Mouse (Mus musculus) heart, embryonic 13.5 days (tissue): Measurements from ENCODE around the gene Cct8l1. TPM values are rescaled to one million over a fixed set of nuclear protein-coding genes. Genes with fewer than 3 reads are reported as not detected.

Source experiments
- ATAC-seq: fragments of 200-750 bp; cut with Nextera tagmentation; 2 replicates; pipeline ENCODE4 v1.8.0; 2017; ENCODE audit warnings: moderate TSS enrichment; ENCODE audit not compliant: insufficient number of reproducible peaks, low FRiP score, low TSS enrichment; ENCODE audit errors: extremely low read depth
- H3K27ac ChIP-seq: fragments of 300-500 bp; sonication (generic); replicated peaks from 2 replicates; pipeline ENCODE4 v1.5.1; 2015; ENCODE audit warnings: moderate library complexity, mild to moderate bottlenecking, inconsistent platforms
- H3K27me3 ChIP-seq: fragments of 300-500 bp; sonication (generic); replicated peaks from 2 replicates; pipeline ENCODE4 v1.6.1; 2015; ENCODE audit warnings: mild to moderate bottlenecking, inconsistent platforms
- H3K36me3 ChIP-seq: fragments of 300-500 bp; sonication (generic); 2 replicates; pipeline ENCODE4 v1.6.1; 2015; ENCODE audit warnings: mild to moderate bottlenecking, inconsistent platforms
- H3K4me1 ChIP-seq: fragments of 300-500 bp; sonication (generic); 2 replicates; pipeline ENCODE4 v1.6.1; 2015; ENCODE audit warnings: inconsistent platforms
- H3K4me2 ChIP-seq: fragments of 300-500 bp; sonication (generic); 2 replicates; pipeline ENCODE4 v1.6.1; 2015; ENCODE audit warnings: inconsistent platforms, mild to moderate bottlenecking, moderate library complexity
- H3K4me3 ChIP-seq: fragments of 300-500 bp; sonication (generic); 2 replicates; pipeline ENCODE4 v1.5.1; 2015; ENCODE audit warnings: moderate library complexity, mild to moderate bottlenecking, inconsistent platforms
- H3K9ac ChIP-seq: fragments of 300-500 bp; sonication (generic); 2 replicates; pipeline ENCODE4 v1.6.1; 2015; ENCODE audit warnings: inconsistent platforms, mild to moderate bottlenecking, moderate library complexity
- H3K9me3 ChIP-seq: fragments of 300-500 bp; sonication (generic); 2 replicates; pipeline ENCODE4 v1.6.1; 2016; ENCODE audit warnings: inconsistent platforms
- WGBS: fragments of 180-500 bp; shearing (Covaris S2); methylation state at CpG from one replicate; pipeline ENCODE4 v1.1.7; 2015; ENCODE audit warnings: mixed read lengths; 5-methylcytosine and 5-hydroxymethylcytosine counted together
- polyA plus RNA-seq: library from polyadenylated mRNA; unstranded; fragments of >200 nt; fragmentation: Nextera tagmentation; extraction: Ambion mirVana; gene quantifications from 2 replicates; pipeline ENCODE4 v1.2.1, GENCODE M21; 2015

Gene Cct8l1
- polyA plus RNA-seq, 1 experiment from 2014 or later, result not detected

DNA sequence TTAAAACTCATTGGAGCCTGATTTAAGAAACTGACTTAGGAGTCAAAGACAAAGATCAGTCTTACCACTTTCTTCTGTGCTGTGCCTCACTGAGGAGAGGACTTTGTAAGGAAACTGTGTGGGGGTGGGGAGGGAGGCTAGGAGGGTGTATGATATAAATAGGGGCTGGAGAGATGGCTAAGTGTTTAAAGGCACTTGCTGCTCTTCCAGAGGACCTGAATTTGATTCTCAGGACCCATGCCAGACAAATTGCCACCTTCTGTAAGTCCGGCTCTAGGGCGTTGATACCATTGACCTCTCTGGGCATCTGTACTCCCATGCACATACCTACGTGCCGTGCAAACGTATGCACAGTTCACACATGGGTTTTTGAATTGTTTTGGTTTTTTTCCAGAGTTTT lies 9.8 kb upstream of the Cct8l1 start:
- H3K27ac ChIP-seq, result no peak overlapping the region
- WGBS, result 59% methylated on average over 5 of the region's 5 CpGs
- H3K4me3 ChIP-seq, result no peak overlapping the region
- H3K27me3 ChIP-seq, result no peaks in the 10 kb centered on the region
- H3K4me1 ChIP-seq, result peaks cover 5% of the 10 kb centered on the region
- H3K36me3 ChIP-seq, result no peaks in the 10 kb centered on the region
- ATAC-seq, result no peak
- no peak overlapping the region for H3K4me2 ChIP-seq
- no peaks in the 10 kb centered on the region for H3K9me3 ChIP-seq
- H3K9ac ChIP-seq, result no peak overlapping the region

DNA sequence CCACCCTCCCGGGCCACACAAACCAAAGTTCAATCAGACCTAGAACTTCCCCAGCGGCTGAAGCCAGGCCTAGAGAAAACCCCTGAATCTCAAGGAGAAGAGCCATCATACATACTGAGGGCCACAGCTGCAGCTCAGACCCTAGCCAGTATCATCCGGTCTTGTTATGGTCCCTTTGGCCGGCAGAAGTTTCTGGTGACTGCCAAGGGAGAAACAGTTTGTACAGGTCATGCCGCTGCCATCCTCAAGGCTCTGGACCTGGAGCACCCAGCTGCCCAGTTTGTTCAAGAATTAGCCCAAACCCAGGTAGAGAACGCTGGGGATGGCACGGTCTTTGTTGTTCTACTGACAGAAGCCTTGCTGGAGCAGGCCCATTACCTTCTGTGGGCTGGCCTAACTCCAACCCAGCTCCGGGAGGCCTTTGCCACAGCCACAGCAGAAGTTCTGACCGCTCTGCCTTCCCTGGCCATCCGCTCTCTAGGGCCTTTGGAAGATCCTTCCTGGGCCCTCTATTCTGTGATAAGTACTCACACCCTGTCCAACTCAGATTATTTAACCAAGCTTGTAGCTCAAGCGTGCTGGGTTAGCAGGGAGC lies 531 bp downstream of the Cct8l1 start:
- no peak overlapping the region for H3K4me2 ChIP-seq
- H3K36me3 ChIP-seq, result no peaks in the 10 kb centered on the region
- no peak overlapping the region for H3K27ac ChIP-seq
- no peaks in the 10 kb centered on the region for H3K4me1 ChIP-seq
- no peaks in the 10 kb centered on the region for H3K9me3 ChIP-seq
- no peak overlapping the region for H3K4me3 ChIP-seq
- ATAC-seq, result no peak
- WGBS, result 89% methylated on average over 11 of the region's 11 CpGs
- no peaks in the 10 kb centered on the region for H3K27me3 ChIP-seq
- H3K9ac ChIP-seq, result no peak overlapping the region

DNA sequence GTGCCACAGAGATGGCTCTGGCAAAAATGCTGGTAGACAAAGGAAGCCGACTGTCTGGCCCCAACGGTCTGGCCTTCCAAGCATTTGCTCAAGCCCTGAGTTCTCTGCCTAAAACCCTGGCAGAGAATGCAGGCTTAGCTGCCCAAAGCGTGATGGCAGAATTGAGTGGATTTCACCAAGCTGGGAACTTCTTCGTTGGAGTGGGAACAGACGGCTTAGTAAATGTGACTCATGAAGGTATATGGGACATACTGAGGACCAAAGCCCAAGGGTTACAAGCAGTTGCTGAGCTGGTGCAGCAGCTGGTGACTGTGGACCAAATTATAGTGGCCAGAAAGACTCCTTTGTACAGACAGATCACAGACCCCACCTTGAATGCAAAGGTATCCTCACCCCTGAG lies 1.7 kb downstream of the Cct8l1 start:
- WGBS, result 80% methylated on average over 5 of the region's 5 CpGs
- Histone ChIP-seq H3K4me1 (no peaks in the 10 kb centered on the region), H3K9ac (no peak overlapping the region), H3K36me3 (no peaks in the 10 kb centered on the region), H3K27ac (no peak overlapping the region), H3K27me3 (no peaks in the 10 kb centered on the region), H3K9me3 (no peaks in the 10 kb centered on the region), H3K4me3 (no peak overlapping the region), H3K4me2 (no peak overlapping the region)
- ATAC-seq, result no peak

DNA sequence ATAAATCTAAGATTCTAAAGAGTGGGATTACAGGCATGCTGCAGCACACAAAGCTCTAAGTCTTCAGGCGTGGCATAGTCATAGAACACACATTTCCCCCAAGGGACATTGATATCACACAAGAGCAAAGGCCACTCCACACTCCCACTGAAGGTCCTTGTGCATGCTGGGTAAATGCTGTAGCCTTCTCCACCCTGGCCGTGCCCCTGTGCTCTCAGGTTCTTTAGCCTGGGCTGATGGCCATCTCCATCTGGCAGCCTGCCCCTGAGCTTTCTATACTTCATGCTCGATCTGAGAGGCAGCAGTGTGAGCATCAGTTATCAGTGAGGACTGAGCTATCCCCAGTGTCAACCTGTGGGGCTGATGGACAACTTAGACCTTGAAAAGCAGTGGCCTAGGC lies 4.0 kb downstream of the Cct8l1 start:
- ATAC-seq, result no peak
- H3K27ac ChIP-seq, result no peak overlapping the region
- no peak overlapping the region for H3K4me3 ChIP-seq
- H3K4me2 ChIP-seq, result no peak overlapping the region
- H3K9ac ChIP-seq, result no peak overlapping the region
- WGBS, result 47% methylated on average over 3 of the region's 3 CpGs
- no peaks in the 10 kb centered on the region for H3K36me3 ChIP-seq
- H3K9me3 ChIP-seq, result no peaks in the 10 kb centered on the region
- peaks cover 3% of the 10 kb centered on the region; the same call in 1 of the 2 replicates for H3K4me1 ChIP-seq
- H3K27me3 ChIP-seq, result no peaks in the 10 kb centered on the region

DNA sequence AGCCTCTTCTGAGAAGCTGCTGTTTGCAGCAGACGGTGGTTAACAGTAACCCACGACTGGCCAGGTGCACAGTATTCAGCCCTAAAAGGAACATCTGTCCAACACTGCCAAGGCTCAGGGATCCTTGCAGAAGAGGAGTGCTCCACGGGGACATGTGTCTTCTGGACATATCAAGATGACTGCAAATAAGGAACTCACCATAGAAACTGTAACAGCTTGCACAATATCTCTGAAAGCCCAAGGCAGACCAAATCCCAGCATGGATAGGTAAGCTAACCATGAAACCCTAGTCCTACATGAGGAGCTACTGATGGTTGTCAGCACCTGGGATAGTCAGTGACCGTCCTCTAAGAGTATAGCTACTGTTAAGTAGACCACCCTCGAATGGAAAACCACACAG lies 5.6 kb downstream of the Cct8l1 start:
- Histone ChIP-seq H3K9ac (no peak overlapping the region), H3K4me2 (no peak overlapping the region), H3K27me3 (no peaks in the 10 kb centered on the region), H3K4me3 (no peak overlapping the region), H3K9me3 (no peaks in the 10 kb centered on the region), H3K27ac (no peak overlapping the region), H3K36me3 (no peaks in the 10 kb centered on the region), H3K4me1 (peaks cover 9% of the 10 kb centered on the region)
- WGBS, result 70% methylated on average over 5 of the region's 5 CpGs
- no peak for ATAC-seq

DNA sequence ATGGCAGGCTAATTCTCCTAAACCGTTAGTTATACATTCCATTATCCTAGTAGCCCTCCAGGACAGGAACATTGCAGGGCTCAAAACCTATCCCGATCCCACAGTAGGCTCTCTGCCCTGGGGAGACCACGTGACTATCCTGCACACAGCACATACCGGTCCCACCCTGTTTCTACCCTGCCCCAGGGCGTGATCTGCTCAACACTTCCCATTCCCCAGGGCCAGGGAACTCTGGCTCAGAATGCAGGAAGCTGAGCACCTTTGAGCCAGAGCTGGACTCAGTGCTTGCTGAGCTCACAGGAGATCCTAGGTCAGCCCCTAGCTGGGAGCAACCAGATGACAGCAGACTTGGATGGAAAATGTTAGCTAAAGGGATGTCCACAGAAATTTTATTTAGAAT lies 10.2 kb downstream of the Cct8l1 start:
- H3K27me3 ChIP-seq, result no peaks in the 10 kb centered on the region
- 43% methylated on average over 5 of the region's 5 CpGs for WGBS
- H3K27ac ChIP-seq, result no peak overlapping the region
- H3K9ac ChIP-seq, result no peak overlapping the region
- no peaks in the 10 kb centered on the region for H3K9me3 ChIP-seq
- H3K4me3 ChIP-seq, result no peak overlapping the region
- H3K36me3 ChIP-seq, result no peaks in the 10 kb centered on the region
- no peak for ATAC-seq
- no peak overlapping the region for H3K4me2 ChIP-seq
- H3K4me1 ChIP-seq, result peaks cover 33% of the 10 kb centered on the region

DNA sequence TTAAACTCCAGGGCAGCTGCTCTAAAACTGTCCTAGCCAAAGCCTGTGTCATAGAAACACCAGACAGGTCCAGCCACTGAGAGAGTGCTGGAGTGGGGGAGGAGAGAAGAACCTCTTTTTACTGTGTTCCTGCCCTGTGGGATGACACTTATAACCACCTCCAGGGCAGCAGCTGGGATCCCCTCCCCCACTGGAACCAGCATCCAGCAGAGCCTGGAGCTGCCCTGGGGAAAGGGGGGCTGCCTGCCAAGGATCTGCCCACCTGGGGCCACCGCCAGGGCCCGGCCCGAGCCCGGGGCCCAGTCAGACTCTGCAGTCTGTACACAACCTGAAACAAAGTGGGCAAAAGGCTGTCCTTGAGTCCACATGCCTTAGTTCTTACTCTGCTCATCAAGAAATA lies 11.1 kb downstream of the Cct8l1 start:
- H3K9ac ChIP-seq, result 0 out of 2 replicates have a peak overlapping the region, but pooled peaks have one; percentile 3
- H3K27ac ChIP-seq, result 0 out of 2 replicates have a peak overlapping the region, but pooled peaks have one; percentile 21
- 44% methylated on average over 4 of the region's 4 CpGs for WGBS
- no peaks in the 10 kb centered on the region for H3K27me3 ChIP-seq
- H3K4me1 ChIP-seq, result peaks cover 33% of the 10 kb centered on the region
- no peak overlapping the region for H3K4me2 ChIP-seq
- ATAC-seq, result no peak
- H3K36me3 ChIP-seq, result no peaks in the 10 kb centered on the region
- H3K9me3 ChIP-seq, result no peaks in the 10 kb centered on the region
- H3K4me3 ChIP-seq, result no peak overlapping the region

DNA sequence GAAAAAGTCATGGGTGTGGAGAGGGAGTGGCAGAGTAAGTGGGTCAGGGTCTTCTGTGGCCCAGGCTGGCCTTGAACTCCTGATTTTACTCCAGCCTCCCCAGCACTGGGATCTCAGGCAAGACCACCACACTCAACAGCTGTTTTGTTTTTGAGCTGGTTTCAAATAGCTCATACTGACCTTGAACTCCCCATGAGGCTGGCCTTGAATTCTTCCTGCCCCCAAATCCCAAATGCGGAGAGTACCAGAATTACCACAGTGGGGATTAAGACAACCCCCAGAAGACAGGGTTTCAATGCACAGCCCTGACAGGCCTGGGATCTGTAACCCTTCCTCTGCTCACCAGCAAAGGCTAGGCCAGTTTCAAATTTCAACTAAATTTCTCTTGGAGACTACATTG lies 12.1 kb downstream of the Cct8l1 start:
- no peak overlapping the region for H3K27ac ChIP-seq
- H3K4me1 ChIP-seq, result peaks cover 39% of the 10 kb centered on the region
- no peaks in the 10 kb centered on the region for H3K27me3 ChIP-seq
- H3K9me3 ChIP-seq, result no peaks in the 10 kb centered on the region
- no peak overlapping the region for H3K4me3 ChIP-seq
- no peak for ATAC-seq
- no peak overlapping the region for H3K4me2 ChIP-seq
- no peak overlapping the region for H3K9ac ChIP-seq
- H3K36me3 ChIP-seq, result no peaks in the 10 kb centered on the region
- 71% methylated on average over 1 of the region's 1 CpGs for WGBS

DNA sequence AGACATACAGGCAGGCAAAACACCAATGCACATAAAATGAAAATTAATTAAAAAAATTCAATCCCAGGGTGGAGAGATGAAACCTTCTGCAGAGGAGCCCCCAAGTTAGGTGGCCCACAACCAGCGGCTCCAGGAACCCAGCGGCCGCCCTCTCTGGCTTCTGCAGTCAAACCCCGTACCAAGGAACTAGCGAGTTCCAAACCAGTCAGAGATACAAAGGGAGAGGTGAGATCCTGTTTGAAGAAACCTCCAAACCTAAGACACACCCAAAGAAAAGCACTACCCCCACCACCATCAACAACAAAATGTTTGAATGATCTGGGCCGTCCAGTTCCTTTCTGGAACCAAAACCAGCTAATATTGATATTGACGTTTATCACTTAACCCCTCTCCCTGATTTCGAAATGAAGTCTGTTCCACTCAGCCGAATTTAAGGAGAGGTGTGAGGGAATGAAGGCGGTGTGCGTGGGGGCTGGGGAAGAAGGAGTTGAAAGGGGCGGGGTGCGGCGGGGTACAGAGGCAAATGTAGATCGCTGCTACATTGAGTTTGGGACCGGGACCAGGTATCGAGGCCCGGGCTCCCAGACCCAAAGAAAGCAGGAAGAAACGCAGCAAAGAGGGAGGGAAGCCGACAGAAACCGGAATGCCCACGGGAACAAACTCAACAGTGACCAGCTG lies 13.1 kb downstream of the Cct8l1 start:
- H3K4me3 ChIP-seq, result peak overlapping the region; percentile 81
- H3K27ac ChIP-seq, result peak overlapping the region; percentile 90
- H3K27me3 ChIP-seq, result no peaks in the 10 kb centered on the region
- ATAC-seq, result no peak; the same call in 1 of the 2 replicates
- peaks cover 38% of the 10 kb centered on the region for H3K4me1 ChIP-seq
- peak overlapping the region; percentile 77 for H3K4me2 ChIP-seq
- no peaks in the 10 kb centered on the region for H3K36me3 ChIP-seq
- no peaks in the 10 kb centered on the region for H3K9me3 ChIP-seq
- WGBS, result 9% methylated on average over 22 of the region's 22 CpGs
- peak overlapping the region; percentile 83 for H3K9ac ChIP-seq

DNA sequence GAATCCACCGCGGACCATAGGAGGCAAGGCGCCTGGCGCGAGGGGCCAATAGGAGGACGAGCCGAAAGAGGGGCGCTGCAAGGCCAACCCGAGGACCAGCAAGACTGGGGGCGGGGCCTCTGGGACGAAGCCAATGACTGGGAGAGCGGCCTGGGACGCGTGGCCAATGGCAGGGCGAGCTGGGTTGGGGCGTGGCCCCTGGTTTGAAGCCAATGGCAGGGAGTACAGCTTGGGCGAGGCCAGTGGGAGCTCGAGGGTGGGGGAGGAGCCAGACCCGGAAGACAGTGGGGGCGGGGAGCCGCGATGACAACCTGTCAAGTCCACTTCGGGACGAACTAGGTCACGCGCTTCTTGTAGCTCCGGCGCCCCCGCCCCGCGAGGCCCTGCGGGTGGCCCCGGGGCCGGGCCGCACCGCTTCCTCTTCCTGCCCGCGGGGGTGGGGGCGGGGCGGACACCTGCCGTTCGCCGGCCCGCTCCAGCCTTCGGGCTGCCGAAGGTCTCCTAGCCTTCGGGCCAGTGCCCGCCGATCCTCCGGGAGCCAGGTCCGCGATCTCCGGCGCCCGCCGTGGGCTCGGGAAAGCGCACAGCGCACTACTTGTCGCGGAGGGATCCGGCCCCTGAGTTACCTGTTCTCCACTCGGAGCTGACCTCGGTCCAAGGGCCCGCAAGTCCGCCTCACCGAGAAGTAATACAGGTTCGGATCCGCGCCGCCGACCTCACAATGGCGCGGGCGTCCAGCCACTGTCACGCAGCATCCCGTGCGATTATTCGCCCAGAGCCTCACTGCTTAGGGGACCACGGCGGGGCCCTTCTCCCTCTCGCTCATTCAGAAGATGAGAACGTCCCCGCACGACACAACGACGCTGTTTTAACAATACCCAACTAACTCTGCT lies 13.9 kb downstream of the Cct8l1 start:
- peak overlapping the region; percentile 89 for H3K9ac ChIP-seq
- H3K27me3 ChIP-seq, result no peaks in the 10 kb centered on the region
- peak overlapping the region; percentile 97 for H3K27ac ChIP-seq
- WGBS, result under 1% methylated on average over 82 of the region's 87 CpGs
- peak overlapping the region; percentile 81 for H3K4me3 ChIP-seq
- H3K36me3 ChIP-seq, result no peaks in the 10 kb centered on the region
- ATAC-seq, result peak; percentile 100
- peaks cover 36% of the 10 kb centered on the region for H3K4me1 ChIP-seq
- no peaks in the 10 kb centered on the region for H3K9me3 ChIP-seq
- H3K4me2 ChIP-seq, result peak overlapping the region; percentile 77

DNA sequence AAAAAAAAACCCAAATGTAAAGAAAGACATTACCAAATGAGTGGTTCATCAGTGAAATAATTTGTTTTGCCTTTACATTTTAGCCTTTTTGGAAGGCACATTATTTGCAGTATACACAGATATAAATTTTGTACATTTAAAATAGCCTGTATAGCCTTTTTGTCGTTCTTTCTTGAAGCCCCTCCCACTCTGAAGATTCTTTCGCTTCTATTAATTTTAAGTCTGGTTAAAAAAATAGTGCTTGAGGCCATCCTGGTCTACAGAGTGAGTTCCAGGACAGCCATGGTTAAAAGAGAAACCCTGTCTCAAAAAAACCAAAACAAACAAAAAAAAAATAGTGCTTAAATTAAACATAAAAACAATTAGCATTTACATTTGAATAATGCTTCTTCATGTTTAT lies 14.8 kb downstream of the Cct8l1 start:
- Histone ChIP-seq H3K27ac (peak overlapping the region; percentile 97; the same call in 1 of the 2 replicates), H3K36me3 (no peaks in the 10 kb centered on the region), H3K9ac (peak overlapping the region; percentile 89), H3K4me3 (peak overlapping the region; percentile 81), H3K4me2 (peak overlapping the region; percentile 71), H3K27me3 (no peaks in the 10 kb centered on the region), H3K9me3 (no peaks in the 10 kb centered on the region), H3K4me1 (peaks cover 36% of the 10 kb centered on the region)
- ATAC-seq, result no peak
- WGBS, result 23% methylated on average over 2 of the region's 2 CpGs
